Mouse (Mus musculus): ENCODE measurements around the gene Ralgps2.

DNA sequence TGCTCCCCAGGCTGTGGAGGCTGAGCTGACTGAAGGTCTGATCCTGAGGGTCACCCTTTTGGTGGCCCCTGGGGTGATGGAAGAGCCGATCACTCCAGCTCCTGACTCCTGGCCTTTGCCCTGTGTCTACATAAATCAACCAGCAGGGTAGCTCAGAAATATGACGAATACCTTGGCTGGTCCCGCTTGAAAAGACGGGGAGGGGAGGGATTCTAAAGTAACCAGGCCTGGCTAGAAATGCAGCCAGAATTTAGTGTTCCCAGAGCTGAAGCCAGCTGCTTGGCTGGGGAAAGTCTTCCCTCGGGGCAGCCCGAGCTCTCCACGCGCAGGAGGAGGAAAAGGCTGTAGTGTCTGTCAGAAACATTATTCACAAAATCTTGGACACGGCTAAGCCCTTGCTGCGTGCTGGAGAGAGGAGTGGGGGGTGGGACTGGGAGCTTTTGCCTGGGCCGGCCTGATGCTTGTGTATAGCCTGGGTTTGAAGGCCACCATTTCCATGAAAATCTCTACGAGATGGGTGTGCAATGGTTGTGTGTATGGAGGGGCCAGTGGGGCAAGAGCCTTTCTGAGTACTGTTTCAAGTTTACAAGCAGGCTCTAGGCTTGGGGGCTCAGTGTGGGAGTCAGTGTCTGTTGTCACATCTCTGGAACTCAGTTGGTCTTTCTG, 158.2 kb downstream of the Ralgps2 start:
- no peak for TF ChIP-seq CTCF (IDR thresholded peaks at IDR 0.05; ENCODE audit: borderline replicate concordance, extremely low read depth, insufficient read depth, insufficient read length)
- TF ChIP-seq POLR2A (IDR thresholded peaks at IDR 0.05; ENCODE audit: borderline replicate concordance, extremely low read depth, insufficient read depth, insufficient read length, poor library complexity, severe bottlenecking), result no peak

Measured in brain, embryonic 14.5 days (tissue).